Mouse (Mus musculus): ENCODE data around the gene Dnajc3. TPM values are rescaled to one million over a fixed set of nuclear protein-coding genes. Genes with fewer than 3 reads are reported as not detected.
"Not testable (repeated sequence)": the region's sequence is repeated elsewhere in the genome, so short reads cannot be mapped to it uniquely, and the experiment has no call there.

The Dnajc3 gene
- polyA plus RNA-seq, 1 experiment from 2014 or later: 32.9 TPM

GRCm38 (mm10) chr14:118972268-118972667 lies 34.5 kb downstream of the Dnajc3 start:
- 93% methylated on average over 6 of the region's 6 CpGs for WGBS
- ATAC-seq (ENCODE audit: low FRiP score, low read depth): no peak
- Histone ChIP-seq H3K4me2 (replicated peaks) (no peak overlapping the region), H3K36me3 (peaks cover 88% of the 10 kb centered on the region), H3K9me3 (no peaks in the 10 kb centered on the region), H3K4me1 (no peaks in the 10 kb centered on the region), H3K4me3 (no peak overlapping the region), H3K27ac (no peak overlapping the region), H3K9ac (no peak overlapping the region), H3K27me3 (no peaks in the 10 kb centered on the region)

GRCm38 (mm10) chr14:118977136-118977816 lies 39.5 kb downstream of the Dnajc3 start:
- Histone ChIP-seq H3K4me3 (no peak overlapping the region), H3K36me3 (peaks cover 79% of the 10 kb centered on the region), H3K9me3 (no peaks in the 10 kb centered on the region), H3K27me3 (no peaks in the 10 kb centered on the region), H3K4me2 (replicated peaks) (no peak overlapping the region), H3K27ac (no peak overlapping the region), H3K9ac (no peak overlapping the region), H3K4me1 (no peaks in the 10 kb centered on the region)
- no peak for ATAC-seq (ENCODE audit: low FRiP score, low read depth)
- 81% methylated on average over 8 of the region's 8 CpGs for WGBS

DNA sequence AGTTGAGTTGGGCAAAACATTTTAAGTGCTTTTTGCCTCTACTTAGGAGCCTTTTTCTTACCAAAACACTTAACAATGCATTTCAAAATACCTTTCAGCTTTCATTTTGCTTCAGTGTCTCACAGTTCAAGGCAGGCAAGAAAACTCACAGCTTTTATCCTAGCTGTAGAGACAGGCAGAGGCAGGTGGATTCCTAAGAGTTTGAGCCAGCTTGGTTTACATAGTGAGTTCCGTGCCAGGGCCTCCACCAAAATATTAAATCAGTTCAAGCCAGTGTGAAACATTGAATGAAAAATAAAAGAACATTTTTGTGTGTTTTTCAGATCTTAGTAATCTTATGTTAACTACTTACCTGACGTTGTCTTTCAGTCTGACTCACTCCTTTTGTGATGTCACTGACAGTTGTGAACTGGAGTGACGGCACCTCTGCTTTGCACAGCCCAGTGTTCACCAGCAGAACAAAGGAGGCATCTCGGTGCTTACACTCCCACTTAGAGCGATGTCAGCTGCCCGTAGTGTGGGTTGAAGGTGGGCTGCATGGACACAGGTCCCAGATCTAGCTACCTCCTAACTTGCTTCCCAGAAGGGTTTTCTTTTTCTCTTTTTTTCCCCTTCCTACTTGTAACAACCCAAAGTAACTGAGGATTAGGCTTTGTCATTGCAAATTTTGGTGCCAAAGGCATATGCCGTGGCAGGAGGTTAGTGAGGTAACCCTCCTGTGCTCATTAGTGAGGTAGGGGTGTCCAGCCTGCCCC lies 42.0 kb downstream of the Dnajc3 start:
- Histone ChIP-seq H3K4me2 (replicated peaks) (no peak overlapping the region), H3K4me1 (no peaks in the 10 kb centered on the region), H3K4me3 (no peak overlapping the region), H3K27ac (no peak overlapping the region), H3K9ac (no peak overlapping the region), H3K9me3 (no peaks in the 10 kb centered on the region), H3K27me3 (no peaks in the 10 kb centered on the region), H3K36me3 (peaks cover 77% of the 10 kb centered on the region)
- ATAC-seq (ENCODE audit: low FRiP score, low read depth): no peak
- 89% methylated on average over 7 of the region's 7 CpGs for WGBS

DNA sequence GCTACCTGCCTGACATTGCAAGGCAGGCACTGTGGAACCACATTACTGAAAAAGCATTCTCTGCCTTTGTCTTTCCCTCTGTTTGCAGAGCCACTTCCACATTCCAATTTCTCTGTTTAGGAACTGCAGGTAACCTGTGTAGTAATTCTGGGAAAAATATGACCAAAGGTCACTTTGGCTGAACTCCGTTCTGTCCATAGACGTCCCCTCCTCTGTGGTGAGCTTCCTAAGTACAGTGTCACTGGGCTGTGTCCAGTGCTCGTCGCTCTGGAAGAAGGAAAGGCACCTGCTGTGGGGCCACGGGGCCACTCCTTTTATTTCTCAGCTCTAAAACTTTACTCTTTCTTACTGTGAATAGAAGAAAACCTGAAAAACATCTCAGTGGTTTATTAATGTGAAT lies 42.6 kb downstream of the Dnajc3 start:
- Histone ChIP-seq H3K36me3 (peaks cover 77% of the 10 kb centered on the region), H3K27me3 (no peaks in the 10 kb centered on the region), H3K4me3 (no peak overlapping the region), H3K4me2 (replicated peaks) (no peak overlapping the region), H3K4me1 (no peaks in the 10 kb centered on the region), H3K9ac (no peak overlapping the region), H3K9me3 (no peaks in the 10 kb centered on the region), H3K27ac (no peak overlapping the region)
- ATAC-seq (ENCODE audit: low FRiP score, low read depth): no peak
- WGBS: 86% methylated on average over 5 of the region's 5 CpGs

DNA sequence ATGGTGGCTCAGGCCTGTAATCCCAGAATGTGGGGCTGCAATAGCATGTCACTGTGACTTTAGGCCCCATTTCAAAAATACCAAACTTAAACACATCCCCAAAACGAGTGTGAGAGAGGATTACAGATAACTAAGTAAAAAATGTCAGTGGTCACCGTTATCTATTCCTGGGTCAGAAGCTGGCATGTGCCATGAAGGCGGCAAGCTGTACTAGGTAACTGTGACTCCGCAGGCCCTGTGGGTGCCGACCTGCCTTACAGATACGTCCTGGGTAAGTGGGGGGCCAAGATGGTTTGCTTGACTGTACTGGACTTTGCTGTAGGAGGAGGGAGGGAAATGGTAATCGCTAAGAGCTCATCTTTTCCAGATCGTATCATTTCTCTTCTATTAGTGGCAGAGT lies 43.1 kb downstream of the Dnajc3 start:
- no peak for ATAC-seq (ENCODE audit: low FRiP score, low read depth)
- Histone ChIP-seq H3K27ac (no peak overlapping the region), H3K9me3 (no peaks in the 10 kb centered on the region), H3K4me3 (no peak overlapping the region), H3K4me2 (replicated peaks) (no peak overlapping the region), H3K4me1 (no peaks in the 10 kb centered on the region), H3K27me3 (no peaks in the 10 kb centered on the region), H3K9ac (no peak overlapping the region), H3K36me3 (peaks cover 77% of the 10 kb centered on the region)
- 87% methylated on average over 8 of the region's 8 CpGs for WGBS

GRCm38 (mm10) chr14:118981711-118982428 lies 44.1 kb downstream of the Dnajc3 start:
- not testable (repeated sequence) for ATAC-seq (ENCODE audit: low FRiP score, low read depth); H3K4me1 ChIP-seq; H3K4me2 ChIP-seq (replicated peaks); H3K27me3 ChIP-seq; H3K27ac ChIP-seq; H3K9ac ChIP-seq; H3K9me3 ChIP-seq; H3K4me3 ChIP-seq
- peaks cover 70% of the 10 kb centered on the region for H3K36me3 ChIP-seq
- WGBS: 94% methylated on average over 6 of the region's 6 CpGs

GRCm38 (mm10) chr14:118982429-118983045 lies 44.8 kb downstream of the Dnajc3 start:
- not testable (repeated sequence) for ATAC-seq (ENCODE audit: low FRiP score, low read depth); H3K4me1 ChIP-seq; H3K4me2 ChIP-seq (replicated peaks); H3K4me3 ChIP-seq; H3K27me3 ChIP-seq; H3K27ac ChIP-seq; H3K9me3 ChIP-seq; H3K9ac ChIP-seq
- WGBS: 78% methylated on average over 5 of the region's 11 CpGs
- H3K36me3 ChIP-seq: peaks cover 63% of the 10 kb centered on the region

GRCm38 (mm10) chr14:118983396-118983795 lies 45.6 kb downstream of the Dnajc3 start:
- no peak for ATAC-seq (ENCODE audit: low FRiP score, low read depth)
- Histone ChIP-seq H3K36me3 (peaks cover 55% of the 10 kb centered on the region), H3K4me1 (no peaks in the 10 kb centered on the region), H3K27ac (no peak overlapping the region), H3K9me3 (no peaks in the 10 kb centered on the region), H3K4me3 (no peak overlapping the region), H3K27me3 (no peaks in the 10 kb centered on the region), H3K9ac (no peak overlapping the region), H3K4me2 (replicated peaks) (no peak overlapping the region)

GRCm38 (mm10) chr14:118984161-118984560 lies 46.4 kb downstream of the Dnajc3 start:
- Histone ChIP-seq H3K4me3 (no peak overlapping the region), H3K9ac (no peak overlapping the region), H3K4me2 (replicated peaks) (no peak overlapping the region), H3K36me3 (peaks cover 56% of the 10 kb centered on the region), H3K27me3 (no peaks in the 10 kb centered on the region), H3K27ac (no peak overlapping the region), H3K4me1 (no peaks in the 10 kb centered on the region), H3K9me3 (no peaks in the 10 kb centered on the region)
- no peak for ATAC-seq (ENCODE audit: low FRiP score, low read depth)
- 88% methylated on average over 4 of the region's 4 CpGs for WGBS

GRCm38 (mm10) chr14:118986653-118987522 lies 49.1 kb downstream of the Dnajc3 start:
- H3K4me2 ChIP-seq (replicated peaks): no peak overlapping the region
- ATAC-seq (ENCODE audit: low FRiP score, low read depth): no peak
- H3K4me1 ChIP-seq: no peaks in the 10 kb centered on the region
- H3K27ac ChIP-seq: no peak overlapping the region
- H3K9me3 ChIP-seq: no peaks in the 10 kb centered on the region
- 41% methylated on average over 16 of the region's 16 CpGs for WGBS
- no peaks in the 10 kb centered on the region for H3K27me3 ChIP-seq
- H3K4me3 ChIP-seq: no peak overlapping the region
- peaks cover 39% of the 10 kb centered on the region for H3K36me3 ChIP-seq
- no peak overlapping the region for H3K9ac ChIP-seq

All from limb, embryonic 13.5 days (tissue).